Mouse (Mus musculus) Patski (cell line): ENCODE data around the gene Baiap2l2. TPM values are rescaled to one million over a fixed set of nuclear protein-coding genes. Genes with fewer than 3 reads are reported as not detected.

Source experiments
- ATAC-seq: fragments of 100-300 bp; one replicate; pipeline ENCODE4 v1.8.0; 2021
- CTCF ChIA-PET: fragments of 350-600 bp; sonication (Branson Sonifier 250); formaldehyde crosslinking; loops from one replicate; lab custom pipeline; 2022; ENCODE audit warnings: inconsistent platforms; lab: Charles Lee
- POLR2A ChIA-PET: fragments of 350-600 bp; sonication (Branson Sonifier 250); formaldehyde crosslinking; loops from one replicate; lab custom pipeline; 2022; ENCODE audit warnings: antibody characterized with exemption, inconsistent platforms; lab: Charles Lee
- DNase-seq: peaks from one replicate; pipeline ENCODE4 v3.0.0-alpha.2; 2011; ENCODE audit warnings: low read depth, low spot score
- H3K27me3 ChIP-seq: fragments of 371-371 bp; one replicate; pipeline ENCODE4 v1.5.1; 2021
- CTCF ChIP-seq: fragments of 100-300 bp; IDR thresholded peaks from one replicate; pipeline ENCODE4 v1.5.1; 2021
- in situ Hi-C: fragments of 300-500 bp; cut with MboI; formaldehyde crosslinking; loops from 3 replicates; pipeline ENCODE4 v1.11.1; 2018; ENCODE audit warnings: low pct_unique_long_range_greater_than_20kb, mixed read lengths
- polyA plus RNA-seq: library from polyadenylated mRNA; unstranded; gene quantifications from one replicate; pipeline ENCODE4 v1.2.3, GENCODE M21; 2021

The Baiap2l2 gene
- polyA plus RNA-seq, 1 experiment from 2014 or later: 75.9 TPM

DNA sequence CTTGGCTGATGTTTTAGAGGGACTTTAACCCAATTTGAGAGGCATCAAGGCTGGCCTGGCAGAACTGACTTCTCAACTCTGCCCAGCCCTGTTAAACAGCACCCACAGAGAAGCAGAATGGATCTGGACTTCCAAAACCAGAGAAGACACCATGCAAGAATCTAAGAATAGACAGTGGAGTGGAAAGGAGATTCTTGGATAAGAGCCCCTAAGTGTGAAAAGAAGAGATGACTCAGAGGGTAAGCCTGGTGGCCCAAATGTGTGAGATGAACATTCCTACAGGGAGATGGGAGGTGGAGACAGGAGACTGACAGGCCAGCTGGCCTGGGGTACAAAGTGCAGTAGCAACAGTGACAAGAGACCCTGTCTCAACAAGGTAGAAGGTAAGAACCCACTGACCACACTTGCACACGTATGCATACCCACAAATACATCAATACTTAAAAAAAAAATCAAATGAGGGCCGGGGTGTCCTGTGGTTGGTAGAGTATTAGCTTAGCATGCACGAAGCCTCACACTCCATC is 22.5 kb downstream of the Baiap2l2 start:
- no peak for TF ChIP-seq CTCF
- no peak for ATAC-seq
- no peak for DNase-seq
- in situ Hi-C loops: no loop called here
- H3K27me3 ChIP-seq: no peaks in the 10 kb centered on the region
- ChIA-PET CTCF (interaction anchor here (1.4 kb wide), 1 partner anchor 19 kb away, joined by 3 read pairs; no protein-coding TSS in a partner anchor), POLR2A (interaction anchor here (1.8 kb wide), 1 partner anchor 19 kb away, joined by 6 read pairs; no protein-coding TSS in a partner anchor)

DNA sequence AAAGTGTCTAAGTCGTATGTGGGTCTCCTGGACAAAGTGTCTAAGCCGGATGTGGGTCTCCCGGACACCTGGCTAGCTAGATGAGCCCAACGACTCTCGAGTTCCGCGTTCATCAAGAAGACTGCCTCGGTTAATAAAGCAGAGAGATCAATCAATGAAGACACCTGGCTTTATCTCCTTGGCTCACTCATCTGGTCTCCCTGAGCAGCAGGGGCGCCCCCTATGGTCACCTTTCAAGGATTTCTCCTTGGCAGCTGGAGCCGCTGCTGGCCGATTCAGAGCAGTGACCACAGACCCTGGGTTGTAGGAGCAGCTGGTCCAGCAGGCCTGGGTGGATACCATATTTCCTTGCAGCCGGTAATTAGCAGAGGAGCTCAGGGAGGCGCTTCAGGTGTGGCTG is 23.0 kb downstream of the Baiap2l2 start:
- ATAC-seq (no peak), DNase-seq (no peak)
- H3K27me3 ChIP-seq: no peaks in the 10 kb centered on the region
- ChIA-PET POLR2A (interaction anchor here (0.7 kb wide), 1 partner anchor 16 kb away, joined by 3 read pairs; no protein-coding TSS in a partner anchor), CTCF (interaction anchor here (1.4 kb wide), 1 partner anchor 19 kb away, joined by 3 read pairs; no protein-coding TSS in a partner anchor)
- in situ Hi-C loops: no loop called here
- no peak for TF ChIP-seq CTCF

DNA sequence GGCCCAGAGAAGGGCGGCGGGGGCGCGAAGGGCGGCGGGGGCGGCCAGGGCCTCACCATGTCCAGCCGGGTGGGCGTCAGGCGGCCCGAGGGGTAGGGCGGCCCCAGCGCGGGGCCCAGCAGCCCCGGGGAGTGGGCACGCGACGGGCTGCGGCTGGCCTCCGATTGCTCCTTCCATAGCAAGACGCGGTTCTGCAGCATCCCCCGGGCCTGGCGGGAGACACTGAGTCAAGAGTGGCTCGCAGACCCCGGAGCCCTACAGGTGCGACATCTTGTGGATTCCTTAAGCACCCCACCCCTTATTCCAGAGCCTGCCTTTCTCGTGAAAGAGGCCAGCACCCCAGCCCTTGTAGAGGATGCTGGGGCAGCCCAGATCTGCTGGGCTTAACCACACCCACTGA is 23.6 kb downstream of the Baiap2l2 start:
- TF ChIP-seq CTCF: no peak
- ChIA-PET CTCF (no interaction called here), POLR2A (interaction anchor here (0.7 kb wide), 1 partner anchor 16 kb away, joined by 3 read pairs; no protein-coding TSS in a partner anchor)
- in situ Hi-C loops: no loop called here
- H3K27me3 ChIP-seq: no peaks in the 10 kb centered on the region
- ATAC-seq: no peak
- DNase-seq: no peak

DNA sequence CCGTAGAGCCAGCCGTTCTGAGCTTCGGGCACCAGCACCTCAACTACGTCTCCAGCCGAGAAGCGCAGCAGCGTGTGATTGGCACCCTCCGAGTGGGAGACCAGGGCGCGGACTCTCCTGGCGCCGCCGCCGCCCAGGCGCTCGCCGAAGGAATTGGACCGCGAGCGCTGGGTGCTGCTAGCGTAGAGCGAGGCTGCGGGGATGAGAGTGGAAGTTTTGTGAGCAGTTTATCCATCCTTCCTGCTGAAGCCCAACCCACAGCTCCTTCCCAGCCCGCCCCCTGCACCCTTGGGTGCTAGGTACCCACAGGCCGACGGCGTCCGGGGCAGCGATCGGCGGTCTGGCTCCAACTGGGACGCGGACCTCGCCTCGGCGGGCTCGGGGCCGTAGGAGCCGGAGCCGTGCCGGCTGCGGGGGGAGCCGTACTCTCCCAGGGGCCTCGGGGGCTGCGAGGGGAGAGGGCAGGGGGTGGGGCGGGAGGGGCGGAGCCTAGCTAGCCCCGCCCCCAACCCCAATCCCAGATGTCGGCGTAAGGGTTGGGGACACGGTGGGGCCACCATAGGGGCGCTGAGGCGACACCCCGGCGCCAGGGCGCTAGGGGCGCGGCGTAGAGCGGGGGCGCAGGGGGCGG is 24.1 kb downstream of the Baiap2l2 start:
- in situ Hi-C loops: no loop called here
- ATAC-seq (no peak), DNase-seq (no peak)
- CTCF ChIA-PET: no interaction called here
- H3K27me3 ChIP-seq: no peaks in the 10 kb centered on the region
- TF ChIP-seq CTCF: no peak
- POLR2A ChIA-PET: interaction anchor here (0.7 kb wide), 1 partner anchor 24 kb away, joined by 3 read pairs; the partner anchor contains the start of gene Baiap2l2

DNA sequence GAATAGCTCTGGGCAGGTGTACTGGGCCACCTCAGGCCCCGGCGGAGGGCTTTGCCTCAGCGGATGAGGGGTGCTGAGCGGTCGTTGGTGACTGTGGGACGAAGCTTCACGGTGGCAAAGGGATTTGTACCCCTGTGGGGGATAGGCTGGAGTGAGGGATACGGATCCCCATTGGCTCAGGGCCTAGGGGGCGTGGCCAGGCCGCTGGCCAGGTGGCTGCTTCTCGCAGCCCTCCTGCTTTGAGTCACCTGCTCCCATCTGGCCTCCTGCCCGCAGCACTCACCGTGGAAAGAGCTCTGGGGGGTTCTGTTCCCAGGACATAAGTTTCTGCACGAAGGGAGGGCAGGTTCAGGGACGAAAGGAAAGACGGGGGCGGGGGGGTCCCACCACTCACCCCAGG is 26.8 kb downstream of the Baiap2l2 start:
- no peak for DNase-seq
- ChIA-PET CTCF (no interaction called here), POLR2A (no interaction called here)
- in situ Hi-C loops: no loop called here
- no peak for ATAC-seq
- H3K27me3 ChIP-seq: no peaks in the 10 kb centered on the region
- no peak for TF ChIP-seq CTCF

DNA sequence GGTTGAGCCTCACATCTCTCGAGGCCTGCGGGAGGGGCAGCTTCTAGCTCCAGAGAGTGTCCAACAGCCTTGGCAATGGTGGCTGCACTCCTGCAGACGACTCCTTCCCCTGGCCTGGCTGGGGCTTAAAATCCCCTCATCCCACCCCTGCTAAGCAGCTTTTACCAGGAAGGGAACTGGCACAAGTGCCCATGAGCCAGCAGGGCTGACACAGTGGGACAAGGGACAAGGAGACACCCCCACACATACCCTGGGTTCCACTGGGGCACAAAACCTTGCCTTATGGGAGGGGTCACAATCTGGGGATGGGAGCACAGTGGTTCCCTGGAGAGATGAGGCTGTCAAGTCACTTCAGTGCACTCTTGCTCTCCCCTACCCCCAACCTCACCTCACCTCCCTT is 30.7 kb downstream of the Baiap2l2 start, which contains the start of gene Slc16a8:
Gene Slc16a8, minus strand, starts transcription at position 101 of the 400 bp plus-strand sequence.
- in situ Hi-C loops: no loop called here
- POLR2A ChIA-PET: no interaction called here
- CTCF ChIA-PET: no interaction called here
- DNase-seq: no peak
- no peak for TF ChIP-seq CTCF
- no peak for ATAC-seq
- H3K27me3 ChIP-seq: no peaks in the 10 kb centered on the region

DNA sequence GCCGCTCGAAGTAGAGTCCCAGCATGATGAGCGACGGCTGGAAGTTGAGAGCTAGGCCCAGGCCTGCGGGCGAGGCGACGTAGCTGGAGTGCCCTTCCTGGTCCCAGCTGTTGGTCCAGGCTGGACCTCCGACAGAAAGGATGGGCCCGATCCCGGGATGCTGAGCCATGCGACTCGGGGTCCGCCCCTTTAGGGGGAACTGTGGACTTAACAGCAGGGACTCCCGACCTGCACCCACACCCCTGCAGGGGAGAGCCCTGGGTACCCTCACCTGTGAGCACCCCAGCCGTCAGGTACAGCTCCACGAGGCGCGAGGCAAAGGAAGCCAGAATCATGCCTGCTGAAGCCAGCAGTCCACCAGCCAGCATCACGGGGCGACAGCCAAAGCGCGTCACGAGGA is 32.8 kb downstream of the Baiap2l2 start:
- no peak for DNase-seq
- no peaks in the 10 kb centered on the region for H3K27me3 ChIP-seq
- ChIA-PET CTCF (interaction anchor here (1.5 kb wide), 1 partner anchor 12 kb away, joined by 3 read pairs; no protein-coding TSS in a partner anchor), POLR2A (interaction anchor here (0.9 kb wide), 1 partner anchor 23 kb away, joined by 3 read pairs; no protein-coding TSS in a partner anchor)
- no peak for ATAC-seq
- in situ Hi-C loops: no loop called here
- TF ChIP-seq CTCF: no peak

DNA sequence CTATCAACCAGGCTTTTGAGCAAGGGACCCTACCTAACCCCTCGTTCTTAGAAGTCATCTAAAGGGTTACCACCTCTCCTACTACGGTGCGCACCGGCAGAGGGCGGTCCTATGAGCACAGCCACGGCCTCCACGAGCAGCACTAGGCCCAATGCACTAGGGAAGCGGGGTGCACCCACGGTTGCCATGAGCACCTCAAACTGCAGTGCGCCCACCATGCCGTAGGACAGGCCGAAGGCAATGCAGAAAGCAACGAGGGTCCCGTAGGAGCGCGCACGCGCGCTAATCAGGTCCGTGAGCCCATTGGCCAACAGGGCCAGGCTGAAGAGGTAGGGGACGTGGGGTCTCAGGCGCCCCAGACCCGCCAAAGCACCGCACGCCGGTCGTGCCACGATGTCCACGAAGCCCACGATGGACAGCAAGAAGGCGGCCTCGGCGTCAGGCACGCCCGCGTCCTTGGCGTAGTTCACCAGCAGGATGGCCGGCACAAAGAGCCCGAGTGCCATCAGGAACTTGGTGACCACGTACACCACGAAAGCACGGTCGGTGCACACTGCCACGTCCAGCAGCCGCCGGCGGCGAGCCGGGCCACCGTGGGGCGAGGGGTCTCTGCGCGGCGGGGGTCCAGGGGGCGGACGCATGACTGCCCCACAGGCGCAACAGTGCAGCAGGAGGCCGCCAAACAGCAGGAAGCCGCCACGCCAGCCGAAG is 33.4 kb downstream of the Baiap2l2 start:
- no peaks in the 10 kb centered on the region for H3K27me3 ChIP-seq
- in situ Hi-C loops: no loop called here
- POLR2A ChIA-PET: interaction anchor here (0.6 kb wide), 1 partner anchor 48 kb away, joined by 5 read pairs; no protein-coding TSS in a partner anchor
- no peak for DNase-seq
- CTCF ChIA-PET: interaction anchor here (1.5 kb wide), 1 partner anchor 12 kb away, joined by 3 read pairs; no protein-coding TSS in a partner anchor
- TF ChIP-seq CTCF: no peak
- ATAC-seq: no peak

DNA sequence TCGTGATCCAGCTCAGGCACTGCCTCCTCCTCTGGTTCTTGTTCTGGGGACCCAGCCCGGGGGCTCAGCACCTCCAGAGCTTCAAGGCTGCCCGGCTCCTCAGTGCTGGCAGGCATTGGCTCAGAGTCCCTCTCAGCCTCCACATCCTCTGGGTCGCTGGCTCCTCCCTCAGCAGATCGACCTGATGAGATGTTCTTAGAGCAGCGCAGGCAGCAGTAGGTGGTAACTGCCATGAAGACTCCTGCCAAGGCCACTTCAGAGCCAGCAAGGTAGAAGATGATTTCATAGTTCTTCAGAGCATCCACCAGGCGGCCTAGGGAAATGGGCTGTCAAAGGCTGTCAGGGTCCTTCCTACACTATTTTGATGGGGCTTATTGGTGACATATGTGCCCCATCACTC is 34.2 kb downstream of the Baiap2l2 start:
- CTCF ChIA-PET: no interaction called here
- TF ChIP-seq CTCF: no peak
- in situ Hi-C loops: no loop called here
- DNase-seq (no peak), ATAC-seq (no peak)
- POLR2A ChIA-PET: no interaction called here
- no peaks in the 10 kb centered on the region for H3K27me3 ChIP-seq

DNA sequence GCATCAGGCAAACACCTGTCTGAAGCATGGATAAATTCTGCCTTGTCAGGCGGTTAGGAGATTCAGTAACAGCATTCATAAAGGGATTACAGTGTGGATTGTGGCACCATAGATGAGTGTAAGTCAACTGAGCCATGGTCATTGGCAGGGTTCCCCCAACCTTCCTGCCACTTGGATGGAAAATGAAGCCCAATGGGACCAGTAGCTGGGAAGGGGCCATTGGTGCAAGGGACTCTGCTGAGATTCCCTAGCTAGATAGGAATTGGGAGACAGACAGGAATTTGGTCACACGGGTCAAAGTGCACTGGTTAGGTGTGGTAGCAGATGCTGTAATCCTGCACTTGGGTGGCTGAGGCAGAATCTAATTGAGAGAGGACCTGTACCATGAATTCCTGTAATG is 35.1 kb downstream of the Baiap2l2 start:
- POLR2A ChIA-PET: interaction anchor here (0.6 kb wide), 1 partner anchor 268 kb away, joined by 4 read pairs; no protein-coding TSS in a partner anchor
- in situ Hi-C loops: no loop called here
- CTCF ChIA-PET: no interaction called here
- TF ChIP-seq CTCF: no peak
- DNase-seq (no peak), ATAC-seq (no peak)
- H3K27me3 ChIP-seq: no peaks in the 10 kb centered on the region
